Mouse (Mus musculus): ENCODE measurements around the gene Camk2g. TPM values are rescaled to one million over a fixed set of nuclear protein-coding genes. Genes with fewer than 3 reads are reported as not detected.

The Camk2g gene
- total and polyA plus RNA-seq, 3 experiments: 15.7 to 33.1 (median 18.5) TPM

DNA sequence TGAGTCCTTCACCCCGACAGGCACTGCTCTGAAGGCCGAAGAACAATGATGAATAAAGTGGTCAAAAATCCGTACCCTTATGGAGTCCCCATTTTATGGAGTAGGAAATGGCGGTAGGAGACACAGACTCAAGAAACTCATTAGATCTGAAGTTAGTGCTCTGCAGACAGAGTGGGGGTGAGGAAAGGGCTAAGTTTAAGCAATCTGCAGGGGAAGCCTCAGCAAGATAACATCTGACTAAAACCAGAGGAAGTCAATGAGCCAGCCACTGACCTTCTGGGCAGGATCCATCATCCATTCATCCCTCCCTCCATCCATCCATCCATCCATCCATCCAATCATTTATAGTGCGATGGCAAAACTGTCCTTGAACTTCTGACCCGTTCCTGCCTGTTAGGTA lies 10.4 kb downstream of the Camk2g start (continued):
- TF ChIP-seq CTCF (conservative IDR thresholded peaks at IDR 0.05 in 1 of 2, IDR thresholded peaks at IDR 0.05 in 1 of 2; ENCODE audit: low read depth in 2 of 2, low read length in 2 of 2) (no peak), CHD1 (IDR thresholded peaks at IDR 0.05; ENCODE audit: low read depth, low read length) (no peak)

- Histone ChIP-seq H3K4me1 (ENCODE audit: control insufficient read depth in 1 of 2, insufficient read depth in 2 of 2) (peaks cover 16 to 33% of the 10 kb centered on the region in 2 experiments), H3K9ac (ENCODE audit: insufficient read depth, low read depth) (no peak overlapping the region), H3K36me3 (replicated peaks in 1 of 2; ENCODE audit: control insufficient read depth in 1 of 2, insufficient read depth in 1 of 2, low read length in 1 of 2) (peaks cover 51 to 97% of the 10 kb centered on the region in 2 experiments), H3K79me2 (replicated peaks; ENCODE audit: control insufficient read depth, extremely low read depth, insufficient read depth, poor library complexity, severe bottlenecking) (peaks cover 6% of the 10 kb centered on the region; the same call in 1 of the 2 replicates), H3K4me2 (ENCODE audit: insufficient read depth, low read depth, poor library complexity, severe bottlenecking) (no peak overlapping the region), H3K4me3 (replicated peaks in 1 of 3; ENCODE audit: low read depth in 2 of 3, low read length in 2 of 3, poor library complexity in 1 of 3) (no peak overlapping the region), H3K27ac (ENCODE audit: insufficient read depth, low read depth) (no peak overlapping the region), H3K9me3 (replicated peaks; ENCODE audit: low read length) (no peaks in the 10 kb centered on the region), H3K27me3 (replicated peaks) (no peaks in the 10 kb centered on the region)
- in situ Hi-C loops (cut with MboI; ENCODE audit: low pct_ligation_motif_present, low pct_unique_long_range_greater_than_20kb, low sequenced_read_pairs) (loop anchor here (25.0 kb wide), 1 partner anchor 229 kb away; no protein-coding TSS in a partner anchor), dilution Hi-C loops (cut with MboI; ENCODE audit: extremely low pct_ligation_motif_present, extremely low pct_unique_long_range_greater_than_20kb, low sequenced_read_pairs) (no loop called here)
- DNase-seq (ENCODE audit: extremely low read depth): no peak
- TF ChIP-seq MEF2A (IDR thresholded peaks at IDR 0.05; ENCODE audit: borderline replicate concordance, low read depth, low read length): no peak
- TF ChIP-seq SIN3A (IDR thresholded peaks at IDR 0.05; ENCODE audit: low read length): no peak
- TF ChIP-seq CHD2 (IDR thresholded peaks at IDR 0.05; ENCODE audit: low read length): no peak
- no peak for TF ChIP-seq UBTF (IDR thresholded peaks at IDR 0.05; ENCODE audit: low read depth, low read length)
- no peak for TF ChIP-seq IRF4 (IDR thresholded peaks at IDR 0.05; ENCODE audit: low read depth, low read length)
- no peak for TF ChIP-seq ETS1 (conservative IDR thresholded peaks at IDR 0.05; ENCODE audit: low read depth, low read length)
- no peak for TF ChIP-seq ZC3H11A (IDR thresholded peaks at IDR 0.05; ENCODE audit: low read depth, low read length)
- no peak for TF ChIP-seq ZMIZ1 (IDR thresholded peaks at IDR 0.05; ENCODE audit: low read depth, low read length)
- TF ChIP-seq PAX5 (IDR thresholded peaks at IDR 0.05; ENCODE audit: low read length): no peak
- TF ChIP-seq POLR2AphosphoS2 (IDR thresholded peaks at IDR 0.05; ENCODE audit: low read depth, low read length): no peak
- TF ChIP-seq POLR2A (IDR thresholded peaks at IDR 0.05; ENCODE audit: low read depth, low read length): no peak
- TF ChIP-seq JUND (conservative IDR thresholded peaks at IDR 0.05; ENCODE audit: low read depth, low read length): no peak
- no peak for TF ChIP-seq E2F4 (IDR thresholded peaks at IDR 0.05; ENCODE audit: insufficient replicate concordance, low read depth, low read length)
- TF ChIP-seq KAT2A (IDR thresholded peaks at IDR 0.05; ENCODE audit: insufficient replicate concordance, low read length): no peak
- no peak for TF ChIP-seq ZNF384 (IDR thresholded peaks at IDR 0.05; ENCODE audit: low read depth, low read length)
- TF ChIP-seq NELFE (IDR thresholded peaks at IDR 0.05; ENCODE audit: low read depth, low read length): no peak
- TF ChIP-seq MYC (IDR thresholded peaks at IDR 0.05; ENCODE audit: low read depth, low read length): no peak
- TF ChIP-seq ELF1 (IDR thresholded peaks at IDR 0.05; ENCODE audit: low read depth, low read length): no peak
- no peak for TF ChIP-seq USF2 (conservative IDR thresholded peaks at IDR 0.05; ENCODE audit: low read depth, low read length)
- no peak for TF ChIP-seq TCF12 (IDR thresholded peaks at IDR 0.05; ENCODE audit: low read depth, low read length)
Measured at GRCm38 (mm10) chr14:20782860-20783259, 11.0 kb downstream of the Camk2g start.
